Comparison of ENCODE assay signal across 23 mouse cellular contexts in genomic region chr3:102276283-102276682, GRCm38 (mm10).
DNase-seq lines count a peak whose midpoint lies in the region; ATAC-seq and TF ChIP-seq lines count a peak whose summit lies in the region.
"Had no signal": no experiment of that assay in that cellular context is flagged by ENCODE, and none has a peak within 500 bp of the region (broad histone marks: within the 10 kb centered on the region; RNA-seq: fewer than 3 reads in every experiment).

No protein-coding gene starts in this region.

- no peak for TF ChIP-seq CTCF in lung, embryonic 14.5 days (IDR thresholded peaks at IDR 0.05; ENCODE audit: low read depth)
- TF ChIP-seq CTCF in lung, postnatal 0 days (IDR thresholded peaks at IDR 0.05): no peak

- peaks cover 9% of the 10 kb centered on the region; the same call in 1 of the 2 replicates for H3K4me1 ChIP-seq in lung, embryonic 14.5 days (ENCODE audit: insufficient read depth)
- no peaks in the 10 kb centered on the region; the same call in 1 of the 2 replicates for H3K4me1 ChIP-seq in lung, postnatal 0 days (ENCODE audit: insufficient read depth, low read depth, low read length)
- H3K4me1 ChIP-seq: forebrain, embryonic 13.5 days; hindbrain, embryonic 12.5 days; hindbrain, embryonic 15.5 days had no signal

- no peaks in the 10 kb centered on the region for H3K36me3 ChIP-seq in lung, embryonic 14.5 days (ENCODE audit: insufficient read depth)
- no peaks in the 10 kb centered on the region for H3K36me3 ChIP-seq in lung, postnatal 0 days (ENCODE audit: insufficient read depth, low read length)
- H3K36me3 ChIP-seq: forebrain, embryonic 10.5 days; G1E; hindbrain, embryonic 12.5 days; hindbrain, embryonic 15.5 days had no signal

- no peak overlapping the region for H3K4me2 ChIP-seq in lung, embryonic 14.5 days
- no peak overlapping the region for H3K4me2 ChIP-seq in lung, postnatal 0 days (replicated peaks; ENCODE audit: low read depth, low read length)
- H3K4me2 ChIP-seq: forebrain, embryonic 13.5 days; heart, embryonic 11.5 days; hindbrain, embryonic 12.5 days; hindbrain, embryonic 15.5 days had no signal

- H3K4me3 ChIP-seq in lung, embryonic 14.5 days (ENCODE audit: low read depth, low read length): no peak overlapping the region
- H3K4me3 ChIP-seq in lung, postnatal 0 days (ENCODE audit: low read depth, low read length): no peak overlapping the region
- H3K4me3 ChIP-seq: forebrain, embryonic 10.5 days; forebrain, embryonic 13.5 days; hindbrain, embryonic 12.5 days; hindbrain, embryonic 15.5 days had no signal

- H3K9ac ChIP-seq in lung, embryonic 14.5 days: no peak overlapping the region
- no peak overlapping the region for H3K9ac ChIP-seq in lung, postnatal 0 days (replicated peaks; ENCODE audit: low read depth)
- H3K9ac ChIP-seq: forebrain, embryonic 13.5 days; hindbrain, embryonic 12.5 days; hindbrain, embryonic 15.5 days had no signal

- no peaks in the 10 kb centered on the region for H3K27me3 ChIP-seq in lung, embryonic 14.5 days (ENCODE audit: insufficient read depth, low read length)
- no peaks in the 10 kb centered on the region for H3K27me3 ChIP-seq in lung, postnatal 0 days (replicated peaks; ENCODE audit: insufficient read depth, low read length)
- H3K27me3 ChIP-seq: CH12.LX; forebrain, embryonic 13.5 days; hindbrain, embryonic 12.5 days; hindbrain, embryonic 15.5 days; Patski had no signal

- ATAC-seq in lung, embryonic 14.5 days (ENCODE audit: insufficient read depth): peak; percentile 77; the same call in 1 of the 2 replicates
- no peak for ATAC-seq in lung, postnatal 0 days
- ATAC-seq: forebrain, embryonic 13.5 days; forebrain, embryonic 16.5 days; Patski had no signal

- peak; percentile 68 for DNase-seq in lung, embryonic 14.5 days
- DNase-seq in lung, postnatal 4 days: no peak
- DNase-seq in lung, postnatal 0 days (ENCODE audit: low spot score): no peak
- DNase-seq in lung, postnatal 14 days: no peak
- peak; percentile 3 for DNase-seq in testis, postnatal 10 days (ENCODE audit: low spot score)
- no peak for DNase-seq in testis, postnatal 14 days (ENCODE audit: low spot score)
- DNase-seq: adrenal gland, postnatal 10 days; adrenal gland, postnatal 36 days; B cell, adult 2 months; cerebellum, adult 18-20 months; cerebellum, adult 9-10 months; cerebellum, postnatal 14 days; gastrocnemius, postnatal 14 days; heart, adult 11 months had no signal

- H3K27ac ChIP-seq in lung, embryonic 14.5 days (ENCODE audit: low read depth): no peak overlapping the region
- 0 out of 2 replicates have a peak overlapping the region, but pooled peaks have one; percentile 0 for H3K27ac ChIP-seq in lung, postnatal 0 days (ENCODE audit: low read length)
- H3K27ac ChIP-seq: forebrain, embryonic 10.5 days; forebrain, embryonic 13.5 days; hindbrain, embryonic 12.5 days; hindbrain, embryonic 15.5 days had no signal

- TF ChIP-seq EP300 in lung, postnatal 0 days (IDR thresholded peaks at IDR 0.05): no peak

- 39% methylated on average over 2 of the region's 2 CpGs for WGBS in lung, embryonic 14.5 days
- 51% methylated on average over 2 of the region's 2 CpGs for WGBS in lung, postnatal 0 days

- no peaks in the 10 kb centered on the region for H3K9me3 ChIP-seq in lung, embryonic 14.5 days (ENCODE audit: low read depth, low read length)
- no peaks in the 10 kb centered on the region for H3K9me3 ChIP-seq in lung, postnatal 0 days (ENCODE audit: low read length)
- H3K9me3 ChIP-seq: forebrain, embryonic 10.5 days; forebrain, embryonic 13.5 days; G1E; hindbrain, embryonic 12.5 days; hindbrain, embryonic 15.5 days had no signal

Comparison
In these comparisons a context has a peak if more than half of its experiments do, and no peak if none do; other contexts are left out.
1. DNase-seq: peak in lung, embryonic 14.5 days (single experiment) and testis, postnatal 10 days (single experiment); none in lung, postnatal 4 days (0 of 2), lung, postnatal 0 days (single experiment), lung, postnatal 14 days (single experiment) and testis, postnatal 14 days (single experiment).